Mouse (Mus musculus): Measurements from ENCODE around the gene Mgll.
A peak's percentile ranks its signal among the peaks of the same experiment; 100 is the strongest.

The Mgll gene

GRCm38 (mm10) chr6:88793872-88794271 is 69.7 kb downstream of the Mgll start:
- no peak for DNase-seq (ENCODE audit: inconsistent age in 2 of 2, low spot score in 1 of 2)

- peak; percentile 73 to 85 for DNase-seq (ENCODE audit: inconsistent age in 2 of 2, low spot score in 1 of 2)
Observed at GRCm38 (mm10) chr6:88794561-88794971, 70.4 kb downstream of the Mgll start.

- DNase-seq (ENCODE audit: inconsistent age in 2 of 2, low spot score in 1 of 2): no peak
Observed at GRCm38 (mm10) chr6:88800191-88800590, 76.0 kb downstream of the Mgll start.

GRCm38 (mm10) chr6:88800735-88801134 is 76.5 kb downstream of the Mgll start:
- DNase-seq (ENCODE audit: inconsistent age in 2 of 2, low spot score in 1 of 2): no peak

- DNase-seq (ENCODE audit: inconsistent age in 2 of 2, low spot score in 1 of 2): no peak
Observed at GRCm38 (mm10) chr6:88803051-88803450, 78.8 kb downstream of the Mgll start.

GRCm38 (mm10) chr6:88803957-88804695 is 79.9 kb downstream of the Mgll start:
- DNase-seq (ENCODE audit: inconsistent age in 2 of 2, low spot score in 1 of 2): peak in 1 of 2 experiments; percentile 60

- peak; percentile 76 to 88 for DNase-seq (ENCODE audit: inconsistent age in 2 of 2, low spot score in 1 of 2)
Observed at GRCm38 (mm10) chr6:88804966-88805577, 80.9 kb downstream of the Mgll start.

GRCm38 (mm10) chr6:88809091-88810037 is 85.2 kb downstream of the Mgll start:
- peak in 1 of 2 experiments; percentile 24 for DNase-seq (ENCODE audit: inconsistent age in 2 of 2, low spot score in 1 of 2)

- DNase-seq (ENCODE audit: inconsistent age in 2 of 2, low spot score in 1 of 2): no peak
Observed at GRCm38 (mm10) chr6:88810291-88810690, 86.1 kb downstream of the Mgll start.

GRCm38 (mm10) chr6:88811396-88811795 is 87.2 kb downstream of the Mgll start:
- DNase-seq (ENCODE audit: inconsistent age in 2 of 2, low spot score in 1 of 2): no peak

GRCm38 (mm10) chr6:88811880-88812400 is 87.7 kb downstream of the Mgll start:
- DNase-seq (ENCODE audit: inconsistent age in 2 of 2, low spot score in 1 of 2): no peak

GRCm38 (mm10) chr6:88812886-88813285 is 88.7 kb downstream of the Mgll start:
- peak in 1 of 2 experiments; percentile 78 for DNase-seq (ENCODE audit: inconsistent age in 2 of 2, low spot score in 1 of 2)

GRCm38 (mm10) chr6:88813832-88814231 is 89.6 kb downstream of the Mgll start:
- DNase-seq (ENCODE audit: inconsistent age in 2 of 2, low spot score in 1 of 2): no peak

GRCm38 (mm10) chr6:88815036-88815435 is 90.8 kb downstream of the Mgll start:
- DNase-seq (ENCODE audit: inconsistent age in 2 of 2, low spot score in 1 of 2): no peak

GRCm38 (mm10) chr6:88815489-88815888 is 91.3 kb downstream of the Mgll start:
- DNase-seq (ENCODE audit: inconsistent age in 2 of 2, low spot score in 1 of 2): no peak

- no peak for DNase-seq (ENCODE audit: inconsistent age in 2 of 2, low spot score in 1 of 2)
Observed at GRCm38 (mm10) chr6:88816913-88817312, 92.7 kb downstream of the Mgll start.

GRCm38 (mm10) chr6:88820853-88821252 is 96.6 kb downstream of the Mgll start:
- peak in 1 of 2 experiments; percentile 48 for DNase-seq (ENCODE audit: inconsistent age in 2 of 2, low spot score in 1 of 2)

- peak in 1 of 2 experiments; percentile 51 for DNase-seq (ENCODE audit: inconsistent age in 2 of 2, low spot score in 1 of 2)
Observed at GRCm38 (mm10) chr6:88821294-88821693, 97.1 kb downstream of the Mgll start.

GRCm38 (mm10) chr6:88821901-88822300 is 97.7 kb downstream of the Mgll start:
- peak; percentile 76 to 88 for DNase-seq (ENCODE audit: inconsistent age in 2 of 2, low spot score in 1 of 2)

GRCm38 (mm10) chr6:88824183-88824582 is 100.0 kb downstream of the Mgll start:
- no peak for DNase-seq (ENCODE audit: inconsistent age in 2 of 2, low spot score in 1 of 2)

- no peak for DNase-seq (ENCODE audit: inconsistent age in 2 of 2, low spot score in 1 of 2)
Observed at GRCm38 (mm10) chr6:88826088-88826487, 101.9 kb downstream of the Mgll start.
